Comparison of ENCODE assay signal across 11 mouse cellular contexts in the genomic region with DNA sequence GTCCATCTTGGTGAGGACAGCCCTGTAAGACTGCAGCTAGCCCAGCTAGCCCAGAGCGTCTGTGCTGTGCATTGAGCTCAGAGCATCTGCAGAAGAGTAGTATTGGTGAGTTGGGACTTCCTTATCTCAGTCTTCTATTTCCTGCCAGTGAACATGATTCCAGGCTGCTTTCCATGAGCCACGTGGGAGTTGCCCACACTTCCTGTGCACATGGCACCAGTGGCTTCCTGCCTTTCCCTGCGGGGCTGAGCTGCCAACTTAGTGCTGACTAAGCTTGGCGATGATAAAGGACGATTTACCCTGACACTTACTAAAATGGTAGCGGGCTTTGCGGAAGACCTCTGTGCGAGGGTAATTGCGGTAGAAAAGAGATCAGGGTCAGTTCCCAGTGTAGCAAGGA. TPM values are rescaled to one million over a fixed set of nuclear protein-coding genes. Genes with fewer than 3 reads are reported as not detected.
A peak's percentile ranks its signal among the peaks of the same experiment; 100 is the strongest.
DNase-seq lines count a peak whose midpoint lies in the region; ATAC-seq and TF ChIP-seq lines count a peak whose summit lies in the region.
"Had no signal": no experiment of that assay in that cellular context is flagged by ENCODE, and none has a peak within 500 bp of the region (broad histone marks: within the 10 kb centered on the region; RNA-seq: fewer than 3 reads in every experiment).

No protein-coding gene starts in this region.

- H3K4me3 ChIP-seq in heart, embryonic 14.5 days (ENCODE audit: control insufficient read depth in 1 of 2, insufficient read depth in 1 of 2, low read depth in 1 of 2, low read length in 2 of 2), result no peak overlapping the region
- H3K4me3 ChIP-seq in heart, embryonic 10.5 days, result no peak overlapping the region
- H3K4me3 ChIP-seq in forebrain, postnatal 0 days (ENCODE audit: low read depth, low read length), result no peak overlapping the region
- peak overlapping the region; percentile 2; the same call in 1 of the 2 replicates for H3K4me3 ChIP-seq in layer of hippocampus, adult 2 months
- no peak overlapping the region for H3K4me3 ChIP-seq in midbrain, postnatal 0 days (ENCODE audit: low read depth, low read length)
- H3K4me3 ChIP-seq: hindbrain, embryonic 15.5 days; neural tube, embryonic 12.5 days had no signal

- WGBS in heart, embryonic 14.5 days, result 60% methylated on average over 9 of the region's 9 CpGs
- WGBS in heart, embryonic 10.5 days, result 64% methylated on average over 9 of the region's 9 CpGs
- 70% methylated on average over 9 of the region's 9 CpGs for WGBS in forebrain, postnatal 0 days
- 88% methylated on average over 9 of the region's 9 CpGs for WGBS in midbrain, postnatal 0 days

- 0 out of 2 replicates have a peak, but pooled peaks have one; percentile 54 for ATAC-seq in heart, embryonic 14.5 days (ENCODE audit: insufficient number of reproducible peaks, insufficient read depth, low FRiP score, low read depth)
- peak; percentile 83 for ATAC-seq in forebrain, postnatal 0 days
- ATAC-seq in megakaryocyte progenitor cell, adult 5-6 weeks (replicated peaks; ENCODE audit: poor library complexity), result peak; percentile 50
- no peak for ATAC-seq in midbrain, postnatal 0 days (ENCODE audit: low FRiP score)

- no peak overlapping the region for H3K9ac ChIP-seq in heart, embryonic 14.5 days (ENCODE audit: low read length)
- no peak overlapping the region for H3K9ac ChIP-seq in forebrain, postnatal 0 days
- no peak overlapping the region for H3K9ac ChIP-seq in midbrain, postnatal 0 days (replicated peaks; ENCODE audit: low read length, poor library complexity, severe bottlenecking)
- H3K9ac ChIP-seq: hindbrain, embryonic 15.5 days; neural tube, embryonic 12.5 days had no signal

- no peaks in the 10 kb centered on the region for H3K36me3 ChIP-seq in heart, embryonic 14.5 days (ENCODE audit: control insufficient read depth, insufficient read depth, low read length)
- no peaks in the 10 kb centered on the region for H3K36me3 ChIP-seq in heart, embryonic 10.5 days
- H3K36me3 ChIP-seq in forebrain, postnatal 0 days (ENCODE audit: insufficient read depth), result no peaks in the 10 kb centered on the region
- H3K36me3 ChIP-seq in midbrain, postnatal 0 days (ENCODE audit: insufficient read depth, low read length), result no peaks in the 10 kb centered on the region
- H3K36me3 ChIP-seq: hindbrain, embryonic 15.5 days; neural tube, embryonic 12.5 days had no signal

- no peak for DNase-seq in heart, embryonic 10.5 days (ENCODE audit: low spot score)
- peak; percentile 76 for DNase-seq in forebrain, postnatal 0 days
- DNase-seq in layer of hippocampus, adult 2 months (ENCODE audit: low spot score in 2 of 2), result peak; percentile 75 to 86
- DNase-seq in urinary bladder, adult 18-20 months (ENCODE audit: low spot score in 2 of 2), result no peak
- no peak for DNase-seq in adrenal gland, adult 8-10 months
- DNase-seq in midbrain, postnatal 0 days (ENCODE audit: low spot score), result no peak

- H3K9me3 ChIP-seq in heart, embryonic 14.5 days (ENCODE audit: control insufficient read depth, low read length), result no peaks in the 10 kb centered on the region
- H3K9me3 ChIP-seq in heart, embryonic 10.5 days, result no peaks in the 10 kb centered on the region
- no peaks in the 10 kb centered on the region for H3K9me3 ChIP-seq in forebrain, postnatal 0 days (ENCODE audit: low read length)
- H3K9me3 ChIP-seq in midbrain, postnatal 0 days (ENCODE audit: low read length), result no peaks in the 10 kb centered on the region
- H3K9me3 ChIP-seq: hindbrain, embryonic 15.5 days had no signal

- peaks cover 3% of the 10 kb centered on the region in 2 experiments; a peak in 3 of 4 replicates for H3K4me1 ChIP-seq in heart, embryonic 14.5 days (ENCODE audit: control insufficient read depth in 2 of 2, insufficient read depth in 2 of 2, low read length in 2 of 2)
- H3K4me1 ChIP-seq in heart, embryonic 10.5 days, result 0 out of 2 replicates have a peak, but pooled peaks cover 3% of the 10 kb centered on the region
- H3K4me1 ChIP-seq in forebrain, postnatal 0 days (ENCODE audit: insufficient read depth), result peaks cover 8% of the 10 kb centered on the region; the same call in 1 of the 2 replicates
- no peaks in the 10 kb centered on the region for H3K4me1 ChIP-seq in midbrain, postnatal 0 days (ENCODE audit: insufficient read depth, low read length)

- H3K4me2 ChIP-seq in heart, embryonic 14.5 days (ENCODE audit: low read length), result no peak overlapping the region
- 0 out of 2 replicates have a peak overlapping the region, but pooled peaks have one; percentile 8 for H3K4me2 ChIP-seq in forebrain, postnatal 0 days (ENCODE audit: low read depth)
- H3K4me2 ChIP-seq in midbrain, postnatal 0 days (ENCODE audit: low read depth, low read length, poor library complexity, severe bottlenecking), result no peak overlapping the region
- H3K4me2 ChIP-seq: hindbrain, embryonic 15.5 days; neural tube, embryonic 12.5 days had no signal

- no peak for TF ChIP-seq CTCF in forebrain, postnatal 0 days (IDR thresholded peaks at IDR 0.05; ENCODE audit: low read depth)
- TF ChIP-seq CTCF in layer of hippocampus, adult 2 months (conservative IDR thresholded peaks at IDR 0.05), result no peak
- TF ChIP-seq CTCF in midbrain, postnatal 0 days (IDR thresholded peaks at IDR 0.05), result no peak

- no peaks in the 10 kb centered on the region for H3K27me3 ChIP-seq in heart, embryonic 14.5 days (ENCODE audit: control insufficient read depth, insufficient read depth, low read length)
- no peaks in the 10 kb centered on the region for H3K27me3 ChIP-seq in heart, embryonic 10.5 days (ENCODE audit: insufficient read depth, poor library complexity, severe bottlenecking)
- no peaks in the 10 kb centered on the region for H3K27me3 ChIP-seq in forebrain, postnatal 0 days (ENCODE audit: insufficient read depth, low read length)
- H3K27me3 ChIP-seq in midbrain, postnatal 0 days (ENCODE audit: insufficient read depth, low read length), result no peaks in the 10 kb centered on the region
- H3K27me3 ChIP-seq: hindbrain, embryonic 15.5 days; neural tube, embryonic 12.5 days had no signal

- no peak overlapping the region for H3K27ac ChIP-seq in heart, embryonic 14.5 days (replicated peaks in 1 of 2; ENCODE audit: control insufficient read depth in 1 of 2, insufficient read depth in 1 of 2, low read depth in 2 of 2, low read length in 2 of 2)
- H3K27ac ChIP-seq in heart, embryonic 10.5 days, result no peak overlapping the region
- H3K27ac ChIP-seq in forebrain, postnatal 0 days (ENCODE audit: low read depth, low read length), result peak overlapping the region; percentile 9; the same call in 1 of the 2 replicates
- peak overlapping the region; percentile 74 for H3K27ac ChIP-seq in layer of hippocampus, adult 2 months
- no peak overlapping the region for H3K27ac ChIP-seq in midbrain, postnatal 0 days (ENCODE audit: low read depth, low read length)
- H3K27ac ChIP-seq: hindbrain, embryonic 15.5 days; macrophage; neural tube, embryonic 12.5 days had no signal

RNA-seq across cellular contexts. Expression of a gene that starts 35.2 kb away (rescaled TPM):
- 4.2 and 4.9 TPM in 2 replicates for polyA plus RNA-seq in heart, embryonic 14.5 days (2014; fragmentation: Nextera tagmentation; extraction: Ambion mirVana)
- polyA plus RNA-seq in heart, embryonic 10.5 days (2016; fragmentation: Nextera tagmentation; extraction: Ambion mirVana), result 5.6 and 8.4 TPM in 2 replicates
- 28.5 and 35.4 TPM in 2 replicates for total RNA-seq in forebrain, postnatal 0 days (2014; rRNA removed)
- polyA plus RNA-seq in forebrain, postnatal 0 days (2015; fragmentation: Nextera tagmentation; extraction: Ambion mirVana), result 18.3 and 27.3 TPM in 2 replicates
- total RNA-seq in layer of hippocampus, adult 2 months (2021), result 10 to 100 TPM; 66.7 to 67.5 TPM
- total RNA-seq in megakaryocyte progenitor cell, adult 5-6 weeks (2015), result 3.0 TPM in 2 replicates
- total RNA-seq in megakaryocyte progenitor cell, adult 5-6 weeks (2017), result 2.2 and 3.3 TPM in 2 replicates
- 10 to 100 TPM in 2 of 4 experiments, 1 to 10 TPM in 2; 8.7 to 13.5 (median 10.4) TPM for total RNA-seq in adrenal gland, adult 8-10 months (2022)
- 37.5 and 39.8 TPM in 2 replicates for total RNA-seq in midbrain, postnatal 0 days (2014; rRNA removed)
- polyA plus RNA-seq in midbrain, postnatal 0 days (2015; fragmentation: Nextera tagmentation; extraction: Ambion mirVana), result 23.9 and 24.3 TPM in 2 replicates

Comparison
In these comparisons a context has a peak if more than half of its experiments do, and no peak if none do; other contexts are left out.
1. H3K27ac ChIP-seq: peak in forebrain, postnatal 0 days (single experiment) and layer of hippocampus, adult 2 months (single experiment); none in heart, embryonic 14.5 days (0 of 2), heart, embryonic 10.5 days (single experiment) and midbrain, postnatal 0 days (single experiment).
2. DNase-seq: peak in forebrain, postnatal 0 days (single experiment) and layer of hippocampus, adult 2 months (2 of 2); none in heart, embryonic 10.5 days (single experiment), urinary bladder, adult 18-20 months (0 of 2), adrenal gland, adult 8-10 months (single experiment) and midbrain, postnatal 0 days (single experiment).